Mouse (Mus musculus) stomach, embryonic 14.5 days (tissue): ENCODE data around the gene Gm30302. TPM values are rescaled to one million over a fixed set of nuclear protein-coding genes. Genes with fewer than 3 reads are reported as not detected.

Experiments
- ATAC-seq: fragments of 200-750 bp; cut with Nextera tagmentation; 2 replicates; pipeline ENCODE4 v1.8.0; 2017; ENCODE audit warnings: low read depth, moderate TSS enrichment; ENCODE audit not compliant: insufficient number of reproducible peaks, insufficient read depth, low FRiP score
- H3K27ac ChIP-seq: fragments of 300-500 bp; sonication (generic); 2 replicates; pipeline ENCODE4 v1.5.1; 2014; ENCODE audit warnings: mild to moderate bottlenecking, low read length, moderate library complexity, mixed read lengths
- H3K27me3 ChIP-seq: fragments of 300-500 bp; sonication (generic); 2 replicates; pipeline ENCODE4 v1.6.1; 2014; ENCODE audit warnings: low read length, control low read depth, mixed read lengths; ENCODE audit not compliant: control insufficient read depth, insufficient read depth
- H3K36me3 ChIP-seq: fragments of 300-500 bp; sonication (generic); 2 replicates; pipeline ENCODE4 v1.6.1; 2014; ENCODE audit warnings: mild to moderate bottlenecking, control low read depth, low read length, moderate library complexity, mixed read lengths; ENCODE audit not compliant: control insufficient read depth, insufficient read depth
- H3K4me1 ChIP-seq: fragments of 300-500 bp; sonication (generic); 2 replicates; pipeline ENCODE4 v1.6.1; 2014; ENCODE audit warnings: low read length, control low read depth, mixed read lengths; ENCODE audit not compliant: control insufficient read depth, insufficient read depth
- H3K4me2 ChIP-seq: fragments of 300-500 bp; sonication (generic); replicated peaks from 2 replicates; pipeline ENCODE4 v1.6.1; 2014; ENCODE audit warnings: low read depth, low read length, control low read depth
- H3K4me3 ChIP-seq: fragments of 300-500 bp; sonication (generic); 2 replicates; pipeline ENCODE4 v1.5.1; 2014; ENCODE audit warnings: low read depth, low read length, control low read depth
- H3K9ac ChIP-seq: fragments of 300-500 bp; sonication (generic); replicated peaks from 2 replicates; pipeline ENCODE4 v1.6.1; 2014; ENCODE audit warnings: low read depth, mild to moderate bottlenecking, control low read depth, low read length, moderate library complexity, mixed read lengths
- H3K9me3 ChIP-seq: fragments of 300-500 bp; sonication (generic); 2 replicates; pipeline ENCODE4 v1.6.1; 2016; ENCODE audit warnings: low read depth, low read length, control low read depth; ENCODE audit not compliant: control insufficient read depth
- WGBS: fragments of 180-500 bp; shearing (Covaris S2); extraction: QIAGEN DNeasy Blood & Tissue Kit; methylation state at CpG from one replicate; pipeline ENCODE4 v1.1.7; 2014; 5-methylcytosine and 5-hydroxymethylcytosine counted together
- polyA plus RNA-seq: library from polyadenylated mRNA; unstranded; fragments of >200 nt; fragmentation: Nextera tagmentation; extraction: Ambion mirVana; gene quantifications from 2 replicates; pipeline ENCODE4 v1.2.1, GENCODE M21; 2014

The Gm30302 gene
- polyA plus RNA-seq, 1 experiment from 2014 or later: not detected

DNA sequence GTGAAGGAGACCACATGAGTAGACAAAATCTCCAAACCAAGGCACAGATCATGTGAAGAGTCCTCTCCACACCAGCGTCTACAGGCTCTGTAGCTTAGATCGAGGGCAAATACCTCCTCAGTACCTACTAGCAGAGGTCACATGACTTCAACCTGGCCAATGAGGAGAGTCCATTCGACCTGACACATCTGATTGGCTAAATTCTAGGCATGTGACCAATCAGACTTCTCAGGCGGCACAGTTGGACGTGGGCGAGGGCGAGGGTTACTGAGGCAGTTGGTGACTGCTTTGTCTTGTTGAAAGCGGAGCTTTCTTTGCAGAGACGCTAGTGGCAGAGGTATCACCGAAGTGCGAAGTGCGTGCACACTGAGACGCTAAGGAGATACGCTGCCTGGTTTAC lies 36.6 kb downstream of the Gm30302 start:
- WGBS: 93% methylated on average over 14 of the region's 14 CpGs
- Histone ChIP-seq H3K4me2 (no peak overlapping the region), H3K4me3 (no peak overlapping the region), H3K36me3 (no peaks in the 10 kb centered on the region), H3K4me1 (no peaks in the 10 kb centered on the region), H3K9me3 (no peaks in the 10 kb centered on the region), H3K27ac (no peak overlapping the region), H3K9ac (no peak overlapping the region), H3K27me3 (no peaks in the 10 kb centered on the region)
- ATAC-seq: no peak

DNA sequence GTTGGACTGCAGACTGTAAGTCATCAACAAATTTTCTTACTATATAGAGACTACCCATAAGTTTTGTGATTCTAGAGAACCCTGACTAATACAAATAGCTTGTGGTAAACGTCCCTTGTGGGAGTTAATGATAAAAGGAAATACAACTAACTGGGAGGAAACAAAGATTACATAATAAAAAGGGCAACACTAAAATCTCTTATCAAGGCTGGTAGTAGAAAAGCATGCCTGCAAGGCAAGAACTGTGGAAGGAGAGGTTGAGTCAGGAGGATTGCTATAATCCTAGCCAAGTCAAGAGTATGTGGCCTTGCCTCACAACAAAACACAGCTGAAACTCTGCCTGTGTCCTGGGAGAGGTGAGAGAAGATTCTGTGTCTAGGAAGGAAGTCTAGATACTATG lies 38.1 kb downstream of the Gm30302 start:
- Histone ChIP-seq H3K4me3 (no peak overlapping the region), H3K36me3 (no peaks in the 10 kb centered on the region), H3K9ac (no peak overlapping the region), H3K9me3 (no peaks in the 10 kb centered on the region), H3K4me1 (no peaks in the 10 kb centered on the region), H3K4me2 (no peak overlapping the region), H3K27ac (no peak overlapping the region), H3K27me3 (no peaks in the 10 kb centered on the region)
- 55% methylated on average over 1 of the region's 1 CpGs for WGBS
- ATAC-seq: no peak

DNA sequence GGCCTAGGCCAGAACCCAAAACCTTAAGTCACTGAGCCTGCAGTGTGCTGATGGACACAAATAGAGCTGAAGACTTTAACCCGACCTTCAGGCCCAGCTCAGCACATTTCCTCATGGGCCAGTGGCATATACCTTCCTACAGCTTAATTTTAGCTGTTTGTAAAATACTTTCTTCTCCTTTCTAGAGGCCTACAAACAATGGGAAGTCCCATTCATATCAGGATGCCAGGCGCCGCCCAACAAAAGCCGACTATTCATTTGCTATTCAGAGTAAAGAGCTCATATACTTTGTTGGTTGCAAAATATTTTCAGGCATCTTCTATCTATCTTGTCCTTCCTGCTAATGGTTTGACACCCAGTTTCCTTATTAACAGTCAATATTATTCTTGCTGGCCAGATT lies 40.8 kb downstream of the Gm30302 start:
- Histone ChIP-seq H3K4me3 (no peak overlapping the region), H3K27ac (no peak overlapping the region), H3K4me2 (no peak overlapping the region), H3K36me3 (no peaks in the 10 kb centered on the region), H3K9me3 (no peaks in the 10 kb centered on the region), H3K27me3 (no peaks in the 10 kb centered on the region), H3K9ac (no peak overlapping the region), H3K4me1 (no peaks in the 10 kb centered on the region)
- 86% methylated on average over 4 of the region's 4 CpGs for WGBS
- ATAC-seq: no peak

DNA sequence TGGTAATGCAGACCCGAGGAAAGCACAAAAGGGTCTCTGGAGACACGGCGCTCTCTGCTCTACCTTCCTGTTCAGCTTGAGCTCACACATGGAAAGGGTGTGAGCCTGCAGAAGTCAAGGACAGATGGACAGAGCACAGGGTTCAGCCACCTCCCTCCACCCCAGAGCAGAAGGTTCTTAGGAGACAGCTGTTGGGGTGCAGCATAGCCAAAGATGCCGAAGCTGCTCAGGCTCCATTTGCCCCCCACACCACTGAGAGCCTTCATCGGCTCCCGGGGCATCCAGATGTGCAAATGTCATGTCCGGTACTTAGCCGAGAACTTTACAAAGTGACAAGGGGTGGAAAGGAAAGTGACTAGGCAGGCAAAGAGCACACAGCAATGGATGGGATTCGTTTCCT lies 42.2 kb downstream of the Gm30302 start:
- Histone ChIP-seq H3K4me1 (no peaks in the 10 kb centered on the region), H3K4me3 (no peak overlapping the region), H3K9me3 (no peaks in the 10 kb centered on the region), H3K36me3 (no peaks in the 10 kb centered on the region), H3K4me2 (no peak overlapping the region), H3K27me3 (no peaks in the 10 kb centered on the region), H3K9ac (no peak overlapping the region), H3K27ac (no peak overlapping the region)
- WGBS: 85% methylated on average over 9 of the region's 9 CpGs
- no peak for ATAC-seq

DNA sequence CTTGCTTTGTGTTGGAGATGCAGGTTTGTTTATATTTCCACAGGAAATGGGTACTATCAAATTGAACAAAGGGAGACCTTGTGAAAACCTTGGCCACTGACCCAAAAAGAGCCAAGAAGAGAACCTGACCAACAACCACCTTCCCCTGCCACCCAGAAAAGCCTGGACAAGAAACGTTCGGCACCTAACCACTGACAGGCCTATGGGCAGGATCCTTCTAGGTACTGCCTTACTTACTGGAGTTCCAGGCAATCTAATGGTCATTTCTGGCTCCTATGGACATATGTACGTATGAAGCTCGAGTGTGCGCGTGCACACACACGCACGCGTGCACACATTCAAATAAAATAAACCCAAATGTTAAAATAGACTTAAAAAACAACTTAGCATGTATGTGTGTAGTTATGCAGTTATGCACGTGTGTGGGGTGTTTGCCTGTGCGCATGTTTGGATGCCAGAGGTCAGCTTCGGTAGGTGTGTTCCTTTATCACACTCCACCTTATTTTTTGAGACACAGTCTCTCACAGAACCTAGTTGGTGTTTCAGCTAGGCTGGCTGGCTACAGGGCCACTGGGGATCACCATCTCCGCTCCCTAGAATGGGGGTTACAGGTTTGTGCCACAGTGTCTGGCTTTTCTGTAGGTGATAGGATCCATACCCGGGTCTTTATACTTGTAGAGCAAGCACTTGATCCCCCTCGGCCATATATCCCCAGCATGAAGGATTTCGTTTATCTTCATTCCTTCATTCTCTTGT lies 57.3 kb downstream of the Gm30302 start:
- H3K4me2 ChIP-seq: no peak overlapping the region
- H3K36me3 ChIP-seq: no peaks in the 10 kb centered on the region
- ATAC-seq: no peak
- H3K9ac ChIP-seq: no peak overlapping the region
- H3K4me1 ChIP-seq: no peaks in the 10 kb centered on the region
- H3K4me3 ChIP-seq: no peak overlapping the region
- no peaks in the 10 kb centered on the region for H3K9me3 ChIP-seq
- 89% methylated on average over 16 of the region's 16 CpGs for WGBS
- no peak overlapping the region for H3K27ac ChIP-seq
- H3K27me3 ChIP-seq: no peaks in the 10 kb centered on the region

DNA sequence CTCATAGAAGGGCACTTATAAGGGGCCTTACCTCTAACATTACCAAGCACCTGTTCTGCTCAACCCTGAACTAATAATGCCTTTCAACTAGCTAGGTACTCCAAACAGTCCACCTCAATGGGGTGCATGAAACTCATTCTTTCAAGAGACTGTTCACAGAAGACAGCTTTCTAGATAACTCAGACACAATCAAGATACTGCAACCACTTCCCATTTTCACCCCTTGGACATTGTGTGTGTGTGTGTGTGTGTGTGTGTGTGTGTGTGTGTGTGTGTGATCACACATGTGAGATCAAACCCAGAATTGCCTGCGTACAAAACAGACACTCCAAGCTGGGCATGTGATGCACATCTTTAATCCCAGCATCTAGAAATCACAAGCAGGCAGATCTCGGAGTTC lies 60.8 kb downstream of the Gm30302 start:
- ATAC-seq: no peak
- no peaks in the 10 kb centered on the region for H3K9me3 ChIP-seq

DNA sequence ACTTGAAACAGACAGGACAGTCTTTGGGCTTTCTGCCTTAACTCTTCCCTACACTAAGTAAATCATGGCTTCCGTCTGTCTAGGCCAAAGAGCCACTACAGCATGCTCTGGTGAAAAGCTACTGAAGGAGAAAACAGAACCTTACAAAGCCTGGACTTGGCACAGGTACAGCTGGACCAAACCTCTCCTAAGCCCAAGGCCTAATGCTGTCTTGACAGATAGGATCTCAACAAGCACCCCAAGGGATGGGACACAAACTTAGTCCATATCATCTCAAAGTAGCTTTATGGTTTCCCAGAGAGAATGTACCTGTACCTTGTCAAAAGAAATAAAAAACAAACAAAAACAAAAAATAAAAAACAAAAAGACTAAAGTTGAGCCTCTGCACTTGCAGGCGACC lies 62.4 kb downstream of the Gm30302 start:
- no peak for ATAC-seq
- H3K9ac ChIP-seq: no peak overlapping the region
- WGBS: 91% methylated on average over 2 of the region's 2 CpGs
- H3K4me3 ChIP-seq: no peak overlapping the region
- H3K27ac ChIP-seq: no peak overlapping the region
- H3K9me3 ChIP-seq: no peaks in the 10 kb centered on the region
- H3K4me2 ChIP-seq: no peak overlapping the region
- no peaks in the 10 kb centered on the region for H3K27me3 ChIP-seq
- H3K4me1 ChIP-seq: no peaks in the 10 kb centered on the region
- peaks cover 29% of the 10 kb centered on the region for H3K36me3 ChIP-seq

More for the DNA sequence above, 60.8 kb downstream of the Gm30302 start:
- no peak overlapping the region for H3K9ac ChIP-seq
- H3K4me2 ChIP-seq: no peak overlapping the region
- 82% methylated on average over 2 of the region's 2 CpGs for WGBS
- no peak overlapping the region for H3K4me3 ChIP-seq
- H3K4me1 ChIP-seq: no peaks in the 10 kb centered on the region
- H3K36me3 ChIP-seq: peaks cover 18% of the 10 kb centered on the region
- H3K27ac ChIP-seq: no peak overlapping the region
- no peaks in the 10 kb centered on the region for H3K27me3 ChIP-seq
